Mouse (Mus musculus) left cerebral cortex, postnatal 4 days (tissue): Measurements from ENCODE around the gene Msmp. TPM values are rescaled to one million over a fixed set of nuclear protein-coding genes. Genes with fewer than 3 reads are reported as not detected.
"Not testable (repeated sequence)": the region's sequence is repeated elsewhere in the genome, so short reads cannot be mapped to it uniquely, and the experiment has no call there.

Experiments used
- DNase-seq: peaks from one replicate; pipeline ENCODE4 v3.0.0-alpha.2; 2022
- intact Hi-C: fragments of 180-260 bp; cut with DNase I; formaldehyde crosslinking; loops from one replicate; pipeline ENCODE4 v1.15.1; 2025
- total RNA-seq, 2 experiments: library from RNA; stranded (reverse); gene quantifications; 2 replicates each; pipeline ENCODE4 v1.2.3; 2021

Gene Msmp
- total RNA-seq, 2 experiments from 2014 or later = not detected

- intact Hi-C loops = no loop called here
- DNase-seq = no peak
Observed at GRCm38 (mm10) chr4:43598200-43598599, 13.9 kb upstream of the Msmp start.

- intact Hi-C loops, DNase-seq: not testable (repeated sequence)
Observed at GRCm38 (mm10) chr4:43596597-43596996, 12.3 kb upstream of the Msmp start.

- DNase-seq = no peak
- intact Hi-C loops = no loop called here
Observed at GRCm38 (mm10) chr4:43593453-43593852, 9.2 kb upstream of the Msmp start.

GRCm38 (mm10) chr4:43591961-43592360 is 7.7 kb upstream of the Msmp start:
- intact Hi-C loops = no loop called here
- DNase-seq = no peak

- DNase-seq = no peak
- intact Hi-C loops = no loop called here
Observed at GRCm38 (mm10) chr4:43591543-43591942, 7.2 kb upstream of the Msmp start.

GRCm38 (mm10) chr4:43587681-43588080 is 3.4 kb upstream of the Msmp start:
- intact Hi-C loops = no loop called here
- DNase-seq = no peak

- intact Hi-C loops = no loop called here
- DNase-seq = no peak
Observed at GRCm38 (mm10) chr4:43586411-43586810, 2.1 kb upstream of the Msmp start.

- no peak for DNase-seq
- intact Hi-C loops = no loop called here
Observed at GRCm38 (mm10) chr4:43585682-43586081, 1.4 kb upstream of the Msmp start.

- intact Hi-C loops = no loop called here
Observed at GRCm38 (mm10) chr4:43583421-43583820, 873 bp downstream of the Msmp start.

GRCm38 (mm10) chr4:43582241-43582640 is 2.1 kb downstream of the Msmp start:
- intact Hi-C loops = no loop called here
- DNase-seq = no peak

More at GRCm38 (mm10) chr4:43583421-43583820, 873 bp downstream of the Msmp start:
- DNase-seq = no peak

GRCm38 (mm10) chr4:43581381-43581780 is 2.9 kb downstream of the Msmp start:
- no peak for DNase-seq
- intact Hi-C loops = no loop called here

GRCm38 (mm10) chr4:43580721-43581120 is 3.6 kb downstream of the Msmp start:
- intact Hi-C loops = no loop called here

GRCm38 (mm10) chr4:43579731-43580130 is 4.6 kb downstream of the Msmp start:
- DNase-seq = no peak
- intact Hi-C loops = no loop called here

More at GRCm38 (mm10) chr4:43580721-43581120, 3.6 kb downstream of the Msmp start:
- DNase-seq = no peak

- intact Hi-C loops = no loop called here
Observed at GRCm38 (mm10) chr4:43579256-43579655, 5.0 kb downstream of the Msmp start.

GRCm38 (mm10) chr4:43578376-43579204 is 5.7 kb downstream of the Msmp start, which contains the start of the genes Rgp1 and Gba2:
Gene Rgp1 (plus strand): TSS chr4:43578715.
Gene Gba2 (minus strand): TSS chr4:43578873.
- intact Hi-C loops = no loop called here
- DNase-seq = peak; percentile 78

More at GRCm38 (mm10) chr4:43579256-43579655, 5.0 kb downstream of the Msmp start:
- no peak for DNase-seq

GRCm38 (mm10) chr4:43577237-43577881 is 6.9 kb downstream of the Msmp start:
- no peak for DNase-seq
- intact Hi-C loops = no loop called here

- DNase-seq = no peak
- intact Hi-C loops = no loop called here
Observed at GRCm38 (mm10) chr4:43575356-43575755, 8.9 kb downstream of the Msmp start.

GRCm38 (mm10) chr4:43573561-43573960 is 10.7 kb downstream of the Msmp start:
- DNase-seq = no peak
- intact Hi-C loops = no loop called here

- DNase-seq = no peak
- intact Hi-C loops = no loop called here
Observed at GRCm38 (mm10) chr4:43571395-43572045, 12.8 kb downstream of the Msmp start.

GRCm38 (mm10) chr4:43567140-43567539 is 17.2 kb downstream of the Msmp start:
- DNase-seq = no peak
- intact Hi-C loops = no loop called here

- intact Hi-C loops = no loop called here
- no peak for DNase-seq
Observed at GRCm38 (mm10) chr4:43564231-43564630, 20.1 kb downstream of the Msmp start.

GRCm38 (mm10) chr4:43563601-43563875 is 20.8 kb downstream of the Msmp start:
- intact Hi-C loops = no loop called here
- no peak for DNase-seq
